Comparison of ENCODE assay signal across 8 mouse cellular contexts in genomic region chr6:95117614-95118541, GRCm38 (mm10). TPM values are rescaled to one million over a fixed set of nuclear protein-coding genes. Genes with fewer than 3 reads are reported as not detected.
A peak's percentile ranks its signal among the peaks of the same experiment; 100 is the strongest.
DNase-seq lines count a peak whose midpoint lies in the region; ATAC-seq lines count a peak whose summit lies in the region.

No protein-coding gene starts in this region.

- peaks cover 7% of the 10 kb centered on the region; the same call in 1 of the 2 replicates for H3K36me3 ChIP-seq in heart, embryonic 14.5 days (ENCODE audit: control insufficient read depth, insufficient read depth, low read length)
- peaks cover 22% of the 10 kb centered on the region for H3K36me3 ChIP-seq in liver, embryonic 13.5 days
- no peaks in the 10 kb centered on the region for H3K36me3 ChIP-seq in stomach, embryonic 16.5 days (ENCODE audit: control insufficient read depth, insufficient read depth, low read length)

- peak overlapping the region; percentile 72 for H3K9ac ChIP-seq in heart, embryonic 14.5 days (ENCODE audit: low read length)
- peak overlapping the region; percentile 86 for H3K9ac ChIP-seq in liver, embryonic 13.5 days
- peak overlapping the region; percentile 78 for H3K9ac ChIP-seq in stomach, embryonic 16.5 days (ENCODE audit: low read length)

- peak; percentile 95 for DNase-seq in c-Kit-negative CD71-positive TER-119-positive erythroid progenitor cells, embryonic 14.5 days (ENCODE audit: low read depth, low spot score)
- DNase-seq in fibroblast of lung, adult 2 months (ENCODE audit: low read depth), result peak; percentile 98
- DNase-seq in kidney, postnatal 14 days, result peak; percentile 96
- peak; percentile 96 for DNase-seq in liver, embryonic 13.5 days
- peak; percentile 94 for DNase-seq in neural tube, embryonic 10.5 days (ENCODE audit: extremely low spot score, low spot score)

- H3K9me3 ChIP-seq in heart, embryonic 14.5 days (ENCODE audit: control insufficient read depth, low read length), result no peaks in the 10 kb centered on the region
- no peaks in the 10 kb centered on the region for H3K9me3 ChIP-seq in liver, embryonic 13.5 days (replicated peaks)
- H3K9me3 ChIP-seq in stomach, embryonic 16.5 days (replicated peaks; ENCODE audit: control insufficient read depth, low read length), result no peaks in the 10 kb centered on the region

- peaks cover 5 to 6% of the 10 kb centered on the region in 2 experiments; a peak in 3 of 4 replicates for H3K4me1 ChIP-seq in heart, embryonic 14.5 days (ENCODE audit: control insufficient read depth in 2 of 2, insufficient read depth in 2 of 2, low read length in 2 of 2)
- peaks cover 34% of the 10 kb centered on the region for H3K4me1 ChIP-seq in liver, embryonic 13.5 days (replicated peaks)
- H3K4me1 ChIP-seq in stomach, embryonic 16.5 days (ENCODE audit: control insufficient read depth, insufficient read depth, low read length), result no peaks in the 10 kb centered on the region

- H3K27ac ChIP-seq in heart, embryonic 14.5 days (replicated peaks in 1 of 2; ENCODE audit: control insufficient read depth in 1 of 2, insufficient read depth in 1 of 2, low read depth in 2 of 2, low read length in 2 of 2), result 0 out of 4 replicates have a peak overlapping the region, but pooled peaks of 1 of the 2 experiments have one; percentile 4
- peak overlapping the region; percentile 71 for H3K27ac ChIP-seq in liver, embryonic 13.5 days
- peak overlapping the region; percentile 76 for H3K27ac ChIP-seq in stomach, embryonic 16.5 days (ENCODE audit: low read length)

- H3K4me2 ChIP-seq in heart, embryonic 14.5 days (ENCODE audit: low read length), result peak overlapping the region; percentile 92
- peak overlapping the region; percentile 84 for H3K4me2 ChIP-seq in liver, embryonic 13.5 days
- peak overlapping the region; percentile 86 for H3K4me2 ChIP-seq in stomach, embryonic 16.5 days (ENCODE audit: low read depth, low read length)

- ATAC-seq in CD4-positive, CD25-positive, alpha-beta regulatory T cell, adult 4 months, result peak; percentile 99
- peak; percentile 99 for ATAC-seq in heart, embryonic 14.5 days (ENCODE audit: insufficient number of reproducible peaks, insufficient read depth, low FRiP score, low read depth)
- peak; percentile 96 for ATAC-seq in liver, embryonic 13.5 days (ENCODE audit: low read depth)
- peak; percentile 100 for ATAC-seq in stomach, embryonic 16.5 days (ENCODE audit: insufficient read depth, low FRiP score)

- under 1% methylated on average over 84 of the region's 103 CpGs for WGBS in heart, embryonic 14.5 days
- WGBS in liver, embryonic 13.5 days (ENCODE audit: insufficient replicate concordance), result under 1% methylated on average over 95 of the region's 103 CpGs
- under 1% methylated on average over 90 of the region's 103 CpGs for WGBS in stomach, embryonic 16.5 days

- peak overlapping the region; percentile 65 to 91 for H3K4me3 ChIP-seq in heart, embryonic 14.5 days (ENCODE audit: control insufficient read depth in 1 of 2, insufficient read depth in 1 of 2, low read depth in 1 of 2, low read length in 2 of 2)
- H3K4me3 ChIP-seq in liver, embryonic 13.5 days (replicated peaks), result peak overlapping the region; percentile 89
- peak overlapping the region; percentile 78 for H3K4me3 ChIP-seq in stomach, embryonic 16.5 days (replicated peaks; ENCODE audit: low read length)

- peaks cover 10% of the 10 kb centered on the region; the same call in 1 of the 2 replicates for H3K27me3 ChIP-seq in heart, embryonic 14.5 days (ENCODE audit: control insufficient read depth, insufficient read depth, low read length)
- H3K27me3 ChIP-seq in liver, embryonic 13.5 days, result no peaks in the 10 kb centered on the region
- no peaks in the 10 kb centered on the region for H3K27me3 ChIP-seq in stomach, embryonic 16.5 days (ENCODE audit: control insufficient read depth, insufficient read depth, low read length)

RNA-seq across cellular contexts. Expression of gene Kbtbd8, which starts 0.8 kb away (rescaled TPM):
- polyA plus RNA-seq in CD4-positive, CD25-positive, alpha-beta regulatory T cell, adult 4 months (2017; shearing (Covaris generic)), result 1 to 10 TPM; 3.6 to 4.0 TPM
- polyA plus RNA-seq in heart, embryonic 14.5 days (2014; fragmentation: Nextera tagmentation; extraction: Ambion mirVana), result 0.98 and 1.7 TPM in 2 replicates
- polyA plus RNA-seq in liver, embryonic 13.5 days (2015; fragmentation: Nextera tagmentation; extraction: Ambion mirVana), result 4.7 and 7.0 TPM in 2 replicates
- polyA plus RNA-seq in stomach, embryonic 16.5 days (2015; fragmentation: Nextera tagmentation; extraction: Ambion mirVana), result 4.1 and 4.2 TPM in 2 replicates
